Mouse (Mus musculus) kidney, adult 2 months (tissue): Measurements from ENCODE around the gene Nle1.
A peak's percentile ranks its signal among the peaks of the same experiment; 100 is the strongest.

Experiments
- CTCF ChIP-seq: fragments of 200-500 bp; conservative IDR thresholded peaks from 2 replicates; pipeline ENCODE4 v1.5.1; 2011; ENCODE audit warnings: low read depth, mild to moderate bottlenecking, control low read depth, low read length, moderate library complexity, mixed read lengths; ENCODE audit not compliant: insufficient read depth, insufficient read length
- POLR2A ChIP-seq: fragments of 200-500 bp; IDR thresholded peaks from one replicate; pipeline ENCODE4 v1.6.1; 2011; ENCODE audit warnings: low read depth, low read length, control low read depth

DNA sequence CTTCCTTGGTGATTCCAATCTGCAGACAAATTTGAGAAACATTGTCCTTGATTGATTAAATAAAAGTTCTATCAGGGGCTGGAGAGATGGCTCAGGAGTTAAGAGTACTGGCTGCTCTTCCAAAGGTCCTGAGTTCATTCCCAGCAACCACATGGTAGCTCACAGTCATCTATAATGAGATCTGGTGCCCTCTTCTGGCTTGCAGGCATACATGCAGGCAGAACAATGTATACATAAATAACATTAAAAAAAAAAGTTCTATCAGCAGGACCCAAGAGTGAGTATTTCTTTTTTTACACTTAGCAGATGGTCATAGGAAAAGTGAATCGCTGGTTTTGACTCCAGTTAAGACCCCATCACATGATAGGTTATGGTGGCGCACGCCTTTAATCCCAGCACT, 21.7 kb downstream of the Nle1 start:
- peak; percentile 29 for TF ChIP-seq CTCF
- TF ChIP-seq POLR2A, result no peak
